Mouse (Mus musculus): ENCODE results near the gene Lrrc74a. TPM values are rescaled to one million over a fixed set of nuclear protein-coding genes. Genes with fewer than 3 reads are reported as not detected.
A peak's percentile ranks its signal among the peaks of the same experiment; 100 is the strongest.

Lrrc74a gene
- polyA plus RNA-seq, 1 experiment from 2014 or later: not detected

- H3K27ac ChIP-seq (replicated peaks): peak overlapping the region; percentile 76
- peak overlapping the region; percentile 55 for H3K9ac ChIP-seq (replicated peaks)
- under 1% methylated on average over 19 of the region's 19 CpGs for WGBS
- ATAC-seq (replicated peaks): peak; percentile 45
- peak overlapping the region; percentile 79 for H3K4me2 ChIP-seq (replicated peaks)
- peak overlapping the region; percentile 68 for H3K4me3 ChIP-seq
- no peaks in the 10 kb centered on the region for H3K36me3 ChIP-seq
- H3K27me3 ChIP-seq: no peaks in the 10 kb centered on the region
- H3K9me3 ChIP-seq: no peaks in the 10 kb centered on the region
- H3K4me1 ChIP-seq: peaks cover 17% of the 10 kb centered on the region
These were observed 8.5 kb upstream of the Lrrc74a start for GRCm38 (mm10) chr12:86725706-86726105.

GRCm38 (mm10) chr12:86726120-86726640 lies 8.0 kb upstream of the Lrrc74a start, which contains the start of gene Angel1:
Angel1 (minus strand) TSS chr12:86726460.
- peaks cover 17% of the 10 kb centered on the region for H3K4me1 ChIP-seq
- peak within 1 kb of the TSS; percentile 68 for H3K4me3 ChIP-seq
- H3K36me3 ChIP-seq: no peaks in the 10 kb centered on the region
- H3K4me2 ChIP-seq (replicated peaks): peak within 1 kb of the TSS; percentile 79
- no peaks in the 10 kb centered on the region for H3K27me3 ChIP-seq
- no peaks in the 10 kb centered on the region for H3K9me3 ChIP-seq
- peak within 1 kb of the TSS; percentile 76 for H3K27ac ChIP-seq (replicated peaks)
- peak; percentile 98 for ATAC-seq (replicated peaks)
- under 1% methylated on average over 44 of the region's 44 CpGs for WGBS
- peak within 1 kb of the TSS; percentile 55 for H3K9ac ChIP-seq (replicated peaks)

- ATAC-seq (replicated peaks): no peak
- Histone ChIP-seq H3K4me2 (replicated peaks) (no peak overlapping the region), H3K36me3 (no peaks in the 10 kb centered on the region), H3K9me3 (no peaks in the 10 kb centered on the region), H3K27ac (replicated peaks) (no peak overlapping the region), H3K4me3 (no peak overlapping the region), H3K27me3 (no peaks in the 10 kb centered on the region), H3K4me1 (no peaks in the 10 kb centered on the region), H3K9ac (replicated peaks) (no peak overlapping the region)
- WGBS: 82% methylated on average over 13 of the region's 13 CpGs
These were observed 26.9 kb downstream of the Lrrc74a start for GRCm38 (mm10) chr12:86761036-86761435.

GRCm38 (mm10) chr12:86764060-86764459 lies 29.9 kb downstream of the Lrrc74a start:
- no peak overlapping the region for H3K9ac ChIP-seq (replicated peaks)
- WGBS: 73% methylated on average over 6 of the region's 6 CpGs
- H3K27ac ChIP-seq (replicated peaks): no peak overlapping the region
- ATAC-seq (replicated peaks): no peak
- no peaks in the 10 kb centered on the region; the same call in 1 of the 2 replicates for H3K4me1 ChIP-seq
- no peaks in the 10 kb centered on the region for H3K9me3 ChIP-seq
- no peak overlapping the region for H3K4me3 ChIP-seq
- H3K36me3 ChIP-seq: no peaks in the 10 kb centered on the region
- no peak overlapping the region for H3K4me2 ChIP-seq (replicated peaks)
- no peaks in the 10 kb centered on the region for H3K27me3 ChIP-seq

GRCm38 (mm10) chr12:86766467-86766866 lies 32.3 kb downstream of the Lrrc74a start:
- 84% methylated on average over 8 of the region's 8 CpGs for WGBS

GRCm38 (mm10) chr12:86767868-86768631 lies 33.9 kb downstream of the Lrrc74a start:
- WGBS: 35% methylated on average over 20 of the region's 20 CpGs

More at GRCm38 (mm10) chr12:86766467-86766866, 32.3 kb downstream of the Lrrc74a start:
- Histone ChIP-seq H3K4me1 (peaks cover 14% of the 10 kb centered on the region), H3K4me3 (no peak overlapping the region), H3K27ac (replicated peaks) (no peak overlapping the region), H3K4me2 (replicated peaks) (no peak overlapping the region), H3K9ac (replicated peaks) (no peak overlapping the region), H3K9me3 (no peaks in the 10 kb centered on the region), H3K27me3 (no peaks in the 10 kb centered on the region), H3K36me3 (no peaks in the 10 kb centered on the region)
- no peak for ATAC-seq (replicated peaks)

GRCm38 (mm10) chr12:86768986-86769580 lies 34.9 kb downstream of the Lrrc74a start:
- Histone ChIP-seq H3K36me3 (no peaks in the 10 kb centered on the region), H3K4me2 (replicated peaks) (no peak overlapping the region), H3K9me3 (no peaks in the 10 kb centered on the region), H3K27me3 (no peaks in the 10 kb centered on the region), H3K9ac (replicated peaks) (no peak overlapping the region), H3K27ac (replicated peaks) (no peak overlapping the region), H3K4me1 (peaks cover 22% of the 10 kb centered on the region), H3K4me3 (no peak overlapping the region)
- WGBS: 30% methylated on average over 4 of the region's 4 CpGs
- ATAC-seq (replicated peaks): no peak

More at GRCm38 (mm10) chr12:86767868-86768631, 33.9 kb downstream of the Lrrc74a start:
- Histone ChIP-seq H3K4me2 (replicated peaks) (no peak overlapping the region), H3K9ac (replicated peaks) (no peak overlapping the region), H3K27ac (replicated peaks) (no peak overlapping the region), H3K4me3 (no peak overlapping the region), H3K9me3 (no peaks in the 10 kb centered on the region), H3K36me3 (no peaks in the 10 kb centered on the region), H3K4me1 (peaks cover 22% of the 10 kb centered on the region), H3K27me3 (no peaks in the 10 kb centered on the region)
- no peak for ATAC-seq (replicated peaks)

GRCm38 (mm10) chr12:86769819-86770218 lies 35.6 kb downstream of the Lrrc74a start:
- no peak overlapping the region for H3K4me3 ChIP-seq
- peak overlapping the region; percentile 39 for H3K27ac ChIP-seq (replicated peaks)
- H3K4me1 ChIP-seq: peaks cover 22% of the 10 kb centered on the region
- no peak overlapping the region for H3K9ac ChIP-seq (replicated peaks)
- H3K4me2 ChIP-seq (replicated peaks): no peak overlapping the region
- no peak for ATAC-seq (replicated peaks)
- H3K9me3 ChIP-seq: no peaks in the 10 kb centered on the region
- no peaks in the 10 kb centered on the region for H3K27me3 ChIP-seq
- H3K36me3 ChIP-seq: no peaks in the 10 kb centered on the region

- H3K27ac ChIP-seq (replicated peaks): peak overlapping the region; percentile 39
- no peaks in the 10 kb centered on the region for H3K9me3 ChIP-seq
- no peak overlapping the region for H3K9ac ChIP-seq (replicated peaks)
These were observed 36.1 kb downstream of the Lrrc74a start for GRCm38 (mm10) chr12:86770261-86770670.

GRCm38 (mm10) chr12:86770927-86771326 lies 36.8 kb downstream of the Lrrc74a start:
- Histone ChIP-seq H3K9ac (replicated peaks) (no peak overlapping the region), H3K4me2 (replicated peaks) (no peak overlapping the region), H3K9me3 (no peaks in the 10 kb centered on the region), H3K4me3 (no peak overlapping the region), H3K27me3 (no peaks in the 10 kb centered on the region), H3K27ac (replicated peaks) (peak overlapping the region; percentile 39), H3K36me3 (no peaks in the 10 kb centered on the region), H3K4me1 (peaks cover 22% of the 10 kb centered on the region)
- 5% methylated on average over 3 of the region's 3 CpGs for WGBS
- no peak for ATAC-seq (replicated peaks)

More at GRCm38 (mm10) chr12:86770261-86770670, 36.1 kb downstream of the Lrrc74a start:
- no peaks in the 10 kb centered on the region for H3K27me3 ChIP-seq
- H3K4me3 ChIP-seq: no peak overlapping the region
- no peak overlapping the region for H3K4me2 ChIP-seq (replicated peaks)
- ATAC-seq (replicated peaks): no peak
- WGBS: 13% methylated on average over 4 of the region's 4 CpGs
- H3K36me3 ChIP-seq: no peaks in the 10 kb centered on the region
- H3K4me1 ChIP-seq: peaks cover 22% of the 10 kb centered on the region

GRCm38 (mm10) chr12:86771823-86772427 lies 37.8 kb downstream of the Lrrc74a start:
- Histone ChIP-seq H3K27me3 (no peaks in the 10 kb centered on the region), H3K9ac (replicated peaks) (no peak overlapping the region), H3K4me3 (no peak overlapping the region), H3K36me3 (no peaks in the 10 kb centered on the region), H3K4me2 (replicated peaks) (no peak overlapping the region), H3K4me1 (peaks cover 22% of the 10 kb centered on the region), H3K27ac (replicated peaks) (peak overlapping the region; percentile 75), H3K9me3 (no peaks in the 10 kb centered on the region)
- peak; percentile 82 for ATAC-seq (replicated peaks)
- WGBS: 10% methylated on average over 12 of the region's 12 CpGs

- H3K4me3 ChIP-seq: no peak overlapping the region
- H3K36me3 ChIP-seq: no peaks in the 10 kb centered on the region
- peak overlapping the region; percentile 72 for H3K27ac ChIP-seq (replicated peaks)
- no peaks in the 10 kb centered on the region for H3K9me3 ChIP-seq
- H3K9ac ChIP-seq (replicated peaks): 0 out of 2 replicates have a peak overlapping the region, but pooled peaks have one; percentile 1
- ATAC-seq (replicated peaks): 0 out of 2 replicates have a peak, but pooled peaks have one; percentile 7
- H3K27me3 ChIP-seq: no peaks in the 10 kb centered on the region
- peaks cover 22% of the 10 kb centered on the region for H3K4me1 ChIP-seq
- H3K4me2 ChIP-seq (replicated peaks): no peak overlapping the region
- 12% methylated on average over 3 of the region's 3 CpGs for WGBS
These were observed 38.4 kb downstream of the Lrrc74a start for GRCm38 (mm10) chr12:86772551-86772950.

All from forebrain, embryonic 15.5 days (tissue).